Mouse (Mus musculus) adrenal gland, adult 2 months (tissue): ENCODE data around the gene Cyp4f39. TPM values are rescaled to one million over a fixed set of nuclear protein-coding genes. Genes with fewer than 3 reads are reported as not detected.
"Not testable (repeated sequence)": the region's sequence is repeated elsewhere in the genome, so short reads cannot be mapped to it uniquely, and the experiment has no call there.

Source experiments
- DNase-seq: peaks from one replicate; pipeline ENCODE4 v3.0.0; 2021
- polyA plus RNA-seq: library from polyadenylated mRNA; depleted of rRNA; stranded (reverse); fragments of >200 nt; gene quantifications from 2 replicates; pipeline ENCODE4 v1.2.3, GENCODE M21; 2012
- total RNA-seq, 2 experiments: library from RNA; stranded (reverse); gene quantifications; 2 replicates each; pipeline ENCODE4 v1.2.3; 2021

Cyp4f39 gene
- total and polyA plus RNA-seq, 3 experiments = not detected

- DNase-seq = no peak
Observed at GRCm38 (mm10) chr17:32474954-32475560, 22.5 kb downstream of the Cyp4f39 start.

GRCm38 (mm10) chr17:32477204-32477603 is 24.7 kb downstream of the Cyp4f39 start:
- DNase-seq = no peak

GRCm38 (mm10) chr17:32478727-32479126 is 26.2 kb downstream of the Cyp4f39 start:
- no peak for DNase-seq

GRCm38 (mm10) chr17:32479554-32480506 is 27.3 kb downstream of the Cyp4f39 start:
- DNase-seq = peak; percentile 42

- no peak for DNase-seq
Observed at GRCm38 (mm10) chr17:32481766-32482165, 29.2 kb downstream of the Cyp4f39 start.

GRCm38 (mm10) chr17:32483200-32483599 is 30.7 kb downstream of the Cyp4f39 start:
- DNase-seq = peak; percentile 96

- DNase-seq = peak; percentile 58
Observed at GRCm38 (mm10) chr17:32492349-32492980, 39.9 kb downstream of the Cyp4f39 start.

- DNase-seq = peak; percentile 69
Observed at GRCm38 (mm10) chr17:32494601-32495000, 42.1 kb downstream of the Cyp4f39 start.

GRCm38 (mm10) chr17:32500511-32500910 is 48.0 kb downstream of the Cyp4f39 start:
- DNase-seq = peak; percentile 51

- no peak for DNase-seq
Observed at GRCm38 (mm10) chr17:32501051-32501450, 48.5 kb downstream of the Cyp4f39 start.

GRCm38 (mm10) chr17:32503111-32503510 is 50.6 kb downstream of the Cyp4f39 start:
- DNase-seq = no peak

- DNase-seq = peak; percentile 73
Observed at GRCm38 (mm10) chr17:32505851-32506728, 53.6 kb downstream of the Cyp4f39 start, which contains the start of gene Cyp4f17. Gene Cyp4f17 (plus strand): TSS chr17:32506050.

GRCm38 (mm10) chr17:32506729-32507245 is 54.3 kb downstream of the Cyp4f39 start:
- DNase-seq = no peak

GRCm38 (mm10) chr17:32516126-32516525 is 63.6 kb downstream of the Cyp4f39 start:
- DNase-seq = no peak

- DNase-seq = peak; percentile 73
Observed at GRCm38 (mm10) chr17:32521981-32522380, 69.5 kb downstream of the Cyp4f39 start.

GRCm38 (mm10) chr17:32522386-32522785 is 69.9 kb downstream of the Cyp4f39 start:
- DNase-seq = no peak

GRCm38 (mm10) chr17:32522816-32523215 is 70.3 kb downstream of the Cyp4f39 start:
- no peak for DNase-seq

- no peak for DNase-seq
Observed at GRCm38 (mm10) chr17:32523895-32524294, 71.4 kb downstream of the Cyp4f39 start.

- not testable (repeated sequence) for DNase-seq
Observed at GRCm38 (mm10) chr17:32526341-32526740, 73.8 kb downstream of the Cyp4f39 start.

GRCm38 (mm10) chr17:32527748-32528147 is 75.2 kb downstream of the Cyp4f39 start:
- no peak for DNase-seq
